Mouse (Mus musculus) layer of hippocampus, adult 9-10 months (tissue): ENCODE measurements around the gene Cfap221.

Source experiments
- DNase-seq: peaks from one replicate; pipeline ENCODE4 v3.0.0; 2022; ENCODE audit warnings: low spot score

Cfap221 gene

DNA sequence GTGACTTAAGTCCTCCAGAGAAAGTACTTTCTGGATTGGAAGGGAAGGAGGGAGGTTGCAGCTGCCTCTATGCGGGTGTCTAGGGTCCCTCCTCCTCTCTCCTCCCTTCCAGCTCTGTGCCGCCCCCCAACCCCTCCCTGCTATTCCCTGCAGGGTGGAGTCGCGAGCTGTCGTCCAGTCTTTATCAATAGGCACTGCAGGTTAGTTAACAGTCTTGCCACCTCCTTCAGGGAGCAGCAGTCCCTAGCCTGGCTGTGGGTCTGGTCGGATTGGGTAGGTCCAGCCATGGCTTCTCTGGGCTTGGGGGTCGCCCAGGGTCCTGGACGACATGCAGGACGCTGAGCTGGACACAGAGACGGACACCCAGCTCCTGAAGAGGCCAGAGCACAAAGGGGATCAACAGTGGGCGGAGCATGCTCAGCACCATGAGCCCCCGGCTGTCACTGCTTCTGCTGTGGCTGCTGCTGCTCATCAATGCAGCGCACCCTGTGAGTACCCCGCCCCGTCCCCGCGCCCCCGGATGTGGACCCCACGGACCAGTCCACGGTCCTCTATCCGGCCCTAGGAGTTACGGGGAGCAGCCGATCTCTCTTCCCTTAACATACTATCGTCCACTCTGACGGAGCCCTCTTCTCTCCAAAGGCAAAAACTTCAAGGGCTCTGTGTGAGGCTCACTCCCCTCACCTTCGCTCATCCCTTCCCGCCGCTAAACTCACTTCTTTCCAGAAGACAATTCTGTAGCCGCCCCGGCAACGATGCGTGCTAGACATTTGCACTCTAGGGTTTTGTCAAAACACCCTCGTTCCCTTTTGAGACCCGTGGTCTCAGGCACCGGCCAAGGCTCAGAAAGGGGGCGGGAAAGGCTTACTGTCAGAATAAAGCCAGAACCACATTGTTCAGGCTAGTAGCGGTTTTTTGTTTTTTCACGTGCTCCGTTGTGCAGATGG lies 10.1 kb upstream of the Cfap221 start, which contains the start of gene Sctr:
Gene Sctr (plus strand): TSS at position 51 of the 947 bp plus-strand sequence.
- no peak for DNase-seq

DNA sequence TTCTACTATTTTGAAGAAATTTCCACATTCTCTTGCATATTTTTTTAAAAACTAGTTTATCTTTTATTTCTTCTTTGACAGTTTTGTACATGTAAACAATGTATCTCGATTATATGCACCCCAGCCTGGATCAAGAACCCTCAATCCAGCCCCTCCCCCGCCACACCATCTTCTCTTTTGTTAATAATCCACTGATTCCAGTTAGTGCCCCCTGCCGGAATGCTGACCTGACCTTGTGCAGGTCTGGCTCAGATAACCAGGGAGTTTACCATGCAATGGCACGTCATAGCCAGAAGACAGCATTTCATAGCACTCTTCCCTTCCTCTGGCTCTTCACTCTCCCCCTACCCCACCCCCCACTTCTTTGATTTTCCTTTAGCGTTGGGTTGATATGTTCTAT lies 610 bp upstream of the Cfap221 start:
- DNase-seq, result no peak

DNA sequence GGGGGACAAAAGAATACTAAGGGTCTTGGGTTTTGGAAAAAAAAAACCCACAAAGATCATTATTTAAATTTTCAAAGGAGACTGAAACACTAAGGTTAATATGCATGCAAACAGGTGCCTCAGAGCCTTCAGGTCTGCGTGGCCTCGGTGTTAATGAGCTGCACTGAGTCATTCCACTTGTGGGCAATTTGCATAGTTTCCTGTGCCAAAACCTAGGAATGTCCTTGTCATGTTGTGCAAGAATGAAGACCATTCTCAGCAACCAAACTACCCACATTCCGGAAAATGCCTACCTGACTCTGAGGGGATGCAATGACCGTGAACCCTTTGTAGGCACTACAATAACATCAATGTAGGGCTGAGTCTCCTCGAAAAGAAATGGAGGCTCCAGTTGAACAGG lies 10.5 kb downstream of the Cfap221 start:
- no peak for DNase-seq

DNA sequence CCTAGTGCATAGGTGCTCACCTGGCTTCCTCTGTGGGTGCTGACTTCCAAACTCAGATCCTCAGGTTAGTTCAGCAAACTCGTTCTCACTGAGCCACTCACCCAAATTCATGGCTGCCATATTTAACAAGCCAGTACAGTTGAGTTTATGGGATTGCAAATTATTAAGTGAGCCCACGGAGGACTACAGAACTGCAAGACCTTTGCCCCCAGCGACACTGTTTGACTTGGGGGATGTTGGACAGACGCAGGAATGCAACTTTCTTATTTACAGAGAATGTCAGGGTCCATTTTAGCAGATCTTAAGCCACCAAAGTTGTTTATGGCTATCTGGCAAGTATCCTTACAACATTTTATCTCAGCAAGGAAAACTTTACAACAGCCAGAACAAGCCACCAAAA lies 21.9 kb downstream of the Cfap221 start:
- DNase-seq, result no peak

DNA sequence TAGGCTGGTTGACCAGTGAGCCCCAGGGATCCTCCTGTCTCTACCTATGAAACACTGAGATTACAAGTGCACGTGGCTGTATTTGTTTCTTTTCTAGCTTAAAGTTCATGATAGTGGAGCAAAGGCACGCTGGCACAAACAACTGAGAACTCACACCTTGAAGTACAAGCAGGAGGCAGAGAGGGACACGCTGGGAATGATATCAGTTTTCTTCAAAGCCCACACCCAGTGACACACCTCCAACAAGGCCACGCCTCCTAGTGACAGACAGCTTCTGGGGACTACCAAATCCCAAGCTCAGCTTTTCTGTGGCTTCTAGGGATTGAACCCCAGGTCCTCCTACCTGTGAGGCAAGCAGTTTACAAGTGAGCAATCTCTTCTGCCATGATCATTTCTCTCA lies 23.9 kb downstream of the Cfap221 start:
- no peak for DNase-seq

DNA sequence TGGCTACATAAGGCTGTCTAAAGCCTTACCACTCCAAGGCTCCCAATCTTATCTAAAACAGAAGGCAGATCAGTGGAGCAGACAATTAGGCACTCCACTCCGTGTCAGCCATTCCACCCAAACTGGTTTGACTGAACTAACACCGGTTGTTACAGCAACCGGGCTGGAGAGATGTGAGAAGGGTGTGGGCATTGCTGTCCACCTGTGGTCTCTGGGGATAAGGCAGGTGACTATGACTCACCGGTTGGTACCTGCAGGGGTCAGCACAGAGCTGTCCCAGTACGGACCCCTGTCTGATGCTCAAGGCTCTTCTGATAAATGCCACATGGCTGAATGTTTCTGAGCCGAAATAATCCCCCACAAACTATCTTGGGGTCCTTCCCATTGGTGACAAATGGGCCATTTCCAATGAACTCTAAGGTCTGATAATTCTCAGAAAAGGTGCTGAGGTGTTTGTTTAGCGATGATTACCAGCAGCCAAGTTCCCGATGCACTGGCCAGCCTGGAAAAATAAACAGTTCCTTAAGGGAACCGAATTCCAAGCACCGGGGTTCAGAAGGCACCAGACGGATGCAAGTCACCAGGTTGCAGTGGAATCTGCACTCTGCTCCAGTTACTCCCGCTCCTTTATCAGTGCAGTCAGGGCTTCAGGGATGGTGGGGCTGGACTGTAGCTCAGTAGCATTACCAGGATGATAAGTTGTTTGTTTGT lies 31.1 kb downstream of the Cfap221 start:
- no peak for DNase-seq

DNA sequence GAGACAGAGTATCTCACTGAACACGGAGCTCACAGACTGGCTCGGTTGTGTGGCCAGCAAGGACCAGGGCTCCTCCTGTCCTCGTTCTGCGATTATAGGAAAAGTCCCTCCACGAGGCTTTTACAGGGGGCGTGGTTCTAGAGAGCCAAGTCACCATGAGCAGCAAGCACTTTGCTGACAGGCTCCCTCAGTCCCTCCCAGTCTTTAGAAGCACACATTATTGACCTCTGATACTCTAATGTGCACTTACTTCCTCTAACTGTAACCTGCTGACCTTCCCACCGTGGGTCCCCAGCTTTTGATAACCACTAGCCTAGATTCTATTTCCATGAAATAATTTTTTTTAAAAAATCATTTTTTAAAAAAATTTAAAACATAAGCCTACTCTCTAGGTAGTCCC lies 37.1 kb downstream of the Cfap221 start:
- DNase-seq, result no peak

DNA sequence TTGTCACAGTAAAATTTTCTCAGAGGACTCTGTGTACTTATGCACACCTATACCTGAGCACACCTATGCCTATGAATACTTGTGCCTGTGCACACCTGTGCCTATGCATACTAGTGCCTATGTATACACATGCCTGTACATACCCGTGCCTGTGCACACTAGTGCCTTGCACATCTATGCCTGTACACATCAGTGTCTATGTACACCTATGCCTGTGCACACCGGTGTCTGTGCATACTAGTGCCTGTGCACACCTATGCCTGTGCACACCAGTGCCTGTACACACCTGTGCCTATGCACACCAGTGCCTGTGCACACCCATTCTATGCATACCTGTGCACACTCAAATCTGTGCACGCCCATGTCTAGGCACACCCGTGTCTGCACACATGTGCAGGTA lies 37.6 kb downstream of the Cfap221 start:
- no peak for DNase-seq

DNA sequence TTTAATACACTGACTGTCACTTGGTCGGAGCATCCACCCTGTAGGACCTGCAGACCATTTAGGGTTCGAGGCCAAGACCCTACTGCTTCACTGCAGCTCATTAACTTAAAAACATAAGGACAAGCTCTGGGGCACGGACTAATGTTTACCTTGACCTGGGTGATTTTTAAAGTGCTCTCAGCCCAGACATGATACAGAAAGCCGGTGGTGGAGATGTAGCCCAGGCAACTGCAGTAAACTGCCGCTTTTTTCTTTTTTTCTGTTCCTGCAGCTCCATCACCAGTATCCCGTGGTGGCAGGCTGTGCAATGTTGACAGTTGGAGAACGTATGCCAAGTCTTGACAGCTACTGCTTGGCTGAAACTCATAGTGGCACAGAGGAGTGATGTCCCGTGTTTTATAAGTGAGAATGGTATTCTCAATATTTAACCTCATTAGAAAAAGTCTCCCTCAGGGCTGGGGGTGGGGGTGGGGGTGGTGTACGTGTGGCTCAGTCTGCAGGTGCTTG lies 39.3 kb downstream of the Cfap221 start:
- DNase-seq, result peak; percentile 8

DNA sequence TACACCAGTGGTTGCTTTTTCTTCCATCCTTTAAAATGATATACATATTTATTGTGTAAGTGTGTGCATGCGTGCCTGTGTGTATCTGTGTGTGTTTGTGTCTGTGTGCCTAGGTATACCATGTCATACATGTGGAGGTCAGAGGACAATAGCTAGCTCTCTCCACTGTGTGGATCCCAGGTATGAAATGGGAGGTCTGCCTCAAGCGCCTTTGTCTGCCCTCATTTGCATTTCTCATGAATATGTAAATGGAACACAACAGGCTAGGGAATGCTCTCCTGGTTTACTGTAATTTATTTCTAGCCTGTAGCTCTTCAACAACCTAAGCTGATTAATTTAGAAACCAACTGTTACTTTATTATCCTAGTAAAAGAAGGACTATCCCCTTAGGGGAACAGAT lies 42.4 kb downstream of the Cfap221 start:
- no peak for DNase-seq

DNA sequence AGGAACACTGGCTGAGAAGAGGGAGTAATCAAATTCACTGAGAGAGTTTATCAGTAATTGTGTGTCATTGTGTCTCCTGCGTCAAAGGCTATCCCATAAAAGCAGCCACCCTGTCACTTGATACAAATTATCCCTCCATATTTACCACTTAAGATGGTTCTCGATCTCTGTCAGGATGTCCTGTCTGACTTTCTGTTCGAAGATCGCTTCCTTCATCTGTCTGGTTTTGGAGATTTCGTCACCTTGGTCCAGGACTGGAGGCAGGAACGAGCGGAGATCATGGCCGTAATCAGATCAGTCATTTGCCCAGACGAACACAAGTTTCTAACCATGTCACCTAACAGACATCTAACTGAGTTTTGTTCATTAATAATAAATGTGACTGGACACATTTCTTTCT lies 43.6 kb downstream of the Cfap221 start:
- no peak for DNase-seq

DNA sequence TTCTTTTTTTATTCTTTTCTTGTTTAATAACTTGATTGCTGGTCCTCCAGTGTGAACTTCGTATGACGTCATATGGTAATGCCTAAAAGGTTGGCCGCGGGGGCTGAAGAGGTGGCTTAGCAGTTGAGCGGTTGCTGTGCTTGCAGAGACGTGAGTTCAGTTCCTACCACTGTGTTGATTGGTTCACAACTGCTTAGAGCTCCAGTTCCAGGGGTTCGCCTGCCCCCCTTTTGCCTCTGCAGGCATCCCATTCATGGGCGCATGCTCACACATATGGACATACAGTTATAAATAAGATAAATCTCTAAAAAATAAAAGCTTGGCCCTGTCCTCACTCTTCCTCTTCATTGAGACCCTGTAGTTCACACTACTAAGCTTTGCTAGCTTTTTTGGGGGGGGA lies 46.9 kb downstream of the Cfap221 start:
- DNase-seq, result no peak

DNA sequence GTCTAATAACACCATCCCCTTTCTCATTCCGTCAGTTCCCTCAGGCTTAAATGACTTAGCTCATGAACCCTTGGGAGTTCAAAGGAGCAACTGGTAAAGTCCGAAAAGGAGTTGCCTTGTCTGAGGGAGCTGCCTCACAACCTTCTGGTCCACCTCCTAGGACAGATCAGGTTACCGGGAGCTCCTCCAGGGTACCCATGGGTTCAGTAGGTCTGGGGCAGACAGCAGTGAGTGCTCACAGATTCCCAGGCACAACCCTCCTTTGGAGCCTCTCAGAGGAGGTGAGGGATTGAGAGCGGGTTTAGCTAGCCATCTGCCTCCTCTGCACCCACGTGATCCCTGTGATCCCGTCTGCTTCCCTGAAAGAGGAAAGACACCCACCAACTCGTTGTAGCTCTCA lies 60.2 kb downstream of the Cfap221 start:
- no peak for DNase-seq

DNA sequence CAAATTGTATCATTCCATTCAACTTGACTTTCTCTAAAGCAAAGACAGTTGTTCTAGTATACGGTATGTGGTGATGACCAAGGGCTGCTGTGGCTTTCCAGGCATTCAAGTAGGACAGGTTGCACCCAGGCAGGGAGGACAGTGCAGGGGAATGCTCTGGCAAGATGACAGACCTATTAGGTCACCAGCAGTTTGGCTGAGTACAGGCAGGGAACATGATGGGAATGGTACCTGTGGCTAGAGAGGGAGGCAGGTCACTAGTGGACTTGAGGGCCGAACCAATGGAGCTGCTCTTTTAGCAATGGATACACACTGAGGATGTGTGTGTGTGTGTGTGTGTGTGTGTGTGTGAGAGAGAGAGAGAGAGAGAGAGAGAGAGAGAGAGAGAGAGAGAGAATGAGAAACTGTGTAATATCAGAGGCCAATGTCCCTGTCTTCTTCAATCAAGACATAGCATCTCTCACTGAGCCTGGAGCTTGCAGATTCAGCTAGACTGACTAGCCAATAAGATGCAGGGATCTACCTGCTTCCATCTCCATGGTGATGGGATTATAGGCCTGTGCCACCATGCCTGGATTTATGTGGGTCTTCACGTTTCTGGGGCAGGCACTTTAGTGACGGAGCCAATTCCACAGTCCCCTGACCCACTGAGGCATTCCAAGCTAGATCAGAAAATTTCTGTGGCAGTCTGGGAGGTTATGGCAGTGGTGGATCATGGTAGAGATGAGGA lies 65.4 kb downstream of the Cfap221 start:
- no peak for DNase-seq

DNA sequence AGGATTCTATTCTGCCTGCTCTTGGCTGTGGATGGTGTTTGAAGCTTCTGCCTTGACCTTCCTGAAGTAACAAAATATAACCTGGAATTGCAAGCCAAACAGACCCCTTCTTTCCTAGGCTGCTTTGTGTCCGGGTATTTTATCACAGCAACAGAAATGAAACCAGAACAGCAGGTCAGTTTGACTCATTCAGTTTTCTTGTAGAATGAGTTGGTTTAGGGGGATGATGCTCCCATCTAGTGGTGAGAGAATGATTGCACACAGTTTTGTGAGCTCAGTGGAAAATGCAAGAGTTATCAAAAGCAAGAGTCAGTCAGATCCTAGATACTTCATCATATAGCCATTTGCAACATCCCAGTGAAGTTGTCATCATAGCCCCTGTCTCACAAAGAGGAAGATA lies 67.3 kb downstream of the Cfap221 start:
- peak; percentile 27 for DNase-seq

DNA sequence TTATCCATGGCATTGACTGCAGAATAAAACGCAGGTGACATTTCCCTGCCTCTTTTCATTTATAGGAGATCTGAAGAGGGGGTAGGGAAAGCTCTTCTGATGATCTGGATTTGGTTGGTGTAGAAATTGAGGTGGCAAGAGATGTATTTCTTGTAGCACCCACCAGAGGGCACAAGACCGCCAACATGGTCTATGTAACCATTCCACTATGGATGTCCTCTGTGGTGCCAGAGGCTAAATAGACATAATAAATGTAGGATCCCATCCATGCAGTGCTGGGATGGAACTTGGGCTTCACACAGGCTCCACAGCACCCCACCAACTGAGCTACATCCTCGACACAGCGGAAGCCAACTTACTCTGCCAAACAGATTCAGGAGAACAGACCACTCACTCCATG lies 77.7 kb downstream of the Cfap221 start:
- no peak for DNase-seq

DNA sequence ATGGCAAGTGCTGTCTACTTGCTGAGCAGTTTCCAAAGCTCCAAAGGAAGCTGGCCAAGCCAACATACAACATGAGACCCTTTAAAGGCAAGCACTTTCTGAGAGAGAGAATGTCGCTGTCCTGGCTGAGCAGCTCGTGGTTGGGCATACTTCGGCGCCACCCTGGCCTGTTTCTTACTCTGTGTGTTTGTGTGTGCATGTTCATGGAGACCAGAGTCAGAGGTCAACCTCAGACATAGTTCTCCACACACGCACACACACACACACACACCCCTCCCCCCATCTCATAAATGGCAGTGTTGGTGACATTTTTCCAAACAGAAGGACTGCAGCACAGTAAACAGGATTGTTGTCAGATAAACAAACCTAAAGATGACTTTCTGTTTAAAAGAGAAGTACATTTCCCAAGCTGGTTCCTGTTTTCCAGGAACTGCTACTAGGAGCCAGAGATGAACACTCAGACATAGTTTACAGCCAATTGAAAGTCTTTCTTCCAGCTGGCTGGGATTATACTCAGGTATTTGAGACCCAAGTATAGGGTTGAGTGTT lies 80.1 kb downstream of the Cfap221 start:
- no peak for DNase-seq

DNA sequence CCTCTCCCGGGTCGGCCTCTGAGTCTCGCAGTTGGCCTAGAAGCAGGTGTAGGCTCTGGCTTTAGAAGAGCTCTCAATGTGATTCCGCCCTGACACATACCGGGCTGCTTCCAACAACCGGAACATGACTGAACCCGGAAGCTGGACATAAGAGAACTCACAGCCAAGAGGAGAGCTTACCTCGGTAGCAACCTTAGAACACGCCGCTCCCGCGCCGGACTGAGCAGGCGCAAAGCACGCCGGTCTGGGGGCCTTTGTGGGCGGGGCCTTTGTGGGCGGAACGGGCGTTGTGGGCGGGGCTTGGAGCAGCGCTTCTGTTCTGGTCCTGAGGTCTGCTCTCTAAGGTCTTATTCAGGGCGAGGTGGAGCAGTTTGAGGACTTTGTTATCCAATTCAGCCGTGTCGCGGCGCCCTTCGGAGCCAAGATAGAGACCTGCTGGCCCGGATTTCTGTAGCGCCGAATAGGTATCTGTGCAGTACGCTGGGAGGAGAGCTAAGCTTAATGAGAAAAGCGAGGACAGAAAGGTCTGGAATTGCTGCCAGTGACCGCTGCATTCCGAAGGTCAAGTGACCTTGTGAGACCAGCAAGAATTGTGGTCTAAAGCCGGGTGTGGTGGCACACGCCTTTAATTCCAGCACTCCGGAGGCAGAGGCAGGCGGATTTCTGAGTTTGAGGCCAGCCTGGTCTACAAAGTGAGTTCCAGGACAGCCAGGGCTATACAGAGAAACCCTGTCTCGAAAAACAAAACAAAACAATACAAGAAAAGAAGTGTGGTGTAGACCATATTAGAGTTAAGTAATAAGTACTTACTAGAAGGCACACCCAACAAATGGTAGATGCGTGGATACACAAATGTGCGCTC lies 83.8 kb downstream of the Cfap221 start, which contains the start of gene Tmem177:
Gene Tmem177 (minus strand): TSS at position 256 of the 862 bp plus-strand sequence.
- DNase-seq, result peak; percentile 70

DNA sequence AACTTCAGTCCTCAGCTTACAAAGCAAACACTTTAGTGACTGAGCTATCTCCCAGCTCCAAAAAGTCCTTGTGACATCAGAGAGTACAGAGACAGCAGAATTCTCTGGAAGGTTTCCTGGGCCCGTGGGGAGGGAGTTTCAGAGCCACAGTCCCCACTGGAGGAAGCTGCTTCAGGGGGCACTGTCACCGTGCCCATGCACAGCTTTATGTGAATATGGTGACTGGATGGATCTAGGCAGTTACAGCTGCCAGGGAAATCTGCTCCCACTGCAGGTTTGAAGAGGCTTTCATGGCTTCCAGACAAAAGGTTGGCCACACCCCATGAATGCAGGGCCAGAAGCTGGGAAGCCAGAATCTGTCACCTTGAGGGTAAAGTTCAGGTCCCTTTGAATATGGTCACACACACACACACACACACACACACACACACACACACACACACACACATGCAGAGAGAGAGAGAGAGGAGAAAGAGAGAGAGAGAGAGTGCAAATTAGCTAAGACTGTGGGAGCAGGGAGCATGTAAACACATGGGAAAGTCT lies 89.8 kb downstream of the Cfap221 start:
- DNase-seq, result no peak

DNA sequence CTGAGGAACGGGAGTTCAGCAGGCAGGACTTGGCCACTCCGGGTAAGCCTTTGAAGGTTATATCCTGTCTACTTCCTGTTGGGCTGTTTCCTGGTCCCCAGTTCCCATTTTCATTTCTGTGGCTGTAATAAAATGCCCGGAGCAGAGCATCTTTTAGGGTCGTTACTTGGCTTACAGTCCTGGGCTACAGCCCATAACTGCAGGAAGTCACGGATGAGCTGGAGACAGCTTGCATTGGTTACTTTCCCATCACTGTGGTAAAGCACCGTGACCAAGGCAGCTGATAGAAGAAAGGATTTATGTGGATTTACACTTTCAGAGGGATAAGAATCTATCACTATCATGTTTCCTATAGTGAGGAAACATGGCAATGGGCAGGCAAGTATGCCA lies 93.8 kb downstream of the Cfap221 start:
- DNase-seq, result no peak
